Mouse (Mus musculus) heart, postnatal 0 days (tissue): ENCODE measurements around the gene Vamp5.

ENCODE experiments used
- CTCF ChIP-seq: IDR thresholded peaks from 2 replicates; pipeline ENCODE4 v1.5.1; 2016; ENCODE audit warnings: antibody characterized with exemption, control low read depth, low read depth
- EP300 ChIP-seq: IDR thresholded peaks from 2 replicates; pipeline ENCODE4 v1.6.1; 2016; ENCODE audit warnings: antibody characterized with exemption, low read depth

DNA sequence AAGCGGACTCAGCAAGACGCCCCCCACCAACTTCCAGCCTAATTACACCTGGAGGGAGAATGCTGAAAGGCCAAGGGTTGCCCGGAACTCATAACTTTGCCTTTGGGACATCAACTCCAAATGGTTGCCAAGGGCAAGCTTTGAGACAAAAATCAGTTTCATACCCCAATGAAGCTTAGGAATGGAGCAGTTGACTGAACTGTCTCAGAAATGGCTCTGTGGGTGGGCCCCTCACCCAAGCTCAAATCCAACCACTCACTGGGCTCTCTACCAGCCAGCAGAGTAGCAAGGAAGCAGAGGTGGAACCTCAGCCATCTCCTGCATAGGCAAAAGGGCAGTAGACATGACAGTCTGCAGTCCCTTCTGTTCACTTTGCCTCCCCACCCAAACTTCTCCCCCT is 7.5 kb upstream of the Vamp5 start:
- no peak for TF ChIP-seq EP300
- TF ChIP-seq CTCF: no peak
